9 mouse cellular contexts compared by ENCODE assay signal in the genomic region with DNA sequence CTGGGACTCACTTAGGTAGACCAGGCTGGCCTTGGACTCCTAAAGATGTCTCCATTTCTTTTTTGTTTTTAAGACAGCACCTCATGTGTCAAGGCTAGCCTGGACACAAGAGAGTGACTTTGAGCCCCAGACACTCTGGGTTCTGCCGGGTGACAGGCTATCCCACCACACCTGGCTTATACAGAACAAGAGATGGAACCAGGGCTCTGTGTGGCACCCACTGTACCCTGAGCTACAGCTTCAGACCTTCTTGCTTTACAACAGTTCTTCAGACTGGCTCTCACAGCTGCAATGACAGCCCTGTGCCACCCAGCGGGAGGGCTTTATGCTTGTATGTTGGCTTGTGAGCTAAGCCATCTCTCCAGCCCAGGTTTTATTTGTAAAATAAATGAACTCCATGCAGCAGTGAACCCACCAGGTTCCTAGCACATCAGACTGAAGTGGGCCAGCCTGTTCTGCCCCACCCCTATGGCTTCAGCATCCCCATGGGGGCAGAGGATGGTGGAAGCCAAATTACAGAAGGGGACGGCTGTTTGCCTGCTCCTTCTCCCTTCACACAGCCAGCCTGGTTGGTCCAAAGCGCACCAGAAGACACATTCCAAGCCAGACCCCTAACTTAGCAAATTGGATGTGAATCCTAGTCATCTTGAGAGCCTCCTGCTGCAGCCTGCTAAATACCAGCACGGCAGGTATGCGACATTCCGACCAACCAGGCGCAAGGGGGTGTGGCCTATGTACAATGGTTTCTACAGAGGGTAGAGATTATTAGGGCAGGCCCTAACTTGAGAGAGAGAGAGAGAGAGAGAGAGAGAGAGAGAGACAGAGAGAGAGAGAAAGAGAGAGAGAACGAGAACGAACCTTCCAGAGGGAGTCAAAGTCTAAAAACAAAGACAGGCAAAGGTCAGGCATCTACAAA. TPM values are rescaled to one million over a fixed set of nuclear protein-coding genes. Genes with fewer than 3 reads are reported as not detected.
DNase-seq lines count a peak whose midpoint lies in the region; ATAC-seq lines count a peak whose summit lies in the region.
"Had no signal": no experiment of that assay in that cellular context is flagged by ENCODE, and none has a peak within 500 bp of the region (broad histone marks: within the 10 kb centered on the region; RNA-seq: fewer than 3 reads in every experiment).

No protein-coding gene starts in this region.

- H3K9me3 ChIP-seq in kidney, embryonic 15.5 days (replicated peaks), result no peaks in the 10 kb centered on the region
- no peaks in the 10 kb centered on the region for H3K9me3 ChIP-seq in embryonic facial prominence, embryonic 13.5 days
- no peaks in the 10 kb centered on the region for H3K9me3 ChIP-seq in hindbrain, embryonic 15.5 days
- no peaks in the 10 kb centered on the region for H3K9me3 ChIP-seq in neural tube, embryonic 14.5 days (ENCODE audit: control insufficient read depth, low read length)
- H3K9me3 ChIP-seq: liver, embryonic 13.5 days had no signal

- no peak for ATAC-seq in kidney, embryonic 15.5 days (replicated peaks; ENCODE audit: low FRiP score)
- ATAC-seq in embryonic facial prominence, embryonic 13.5 days (ENCODE audit: insufficient number of reproducible peaks, insufficient read depth, low FRiP score, low TSS enrichment, low read depth), result no peak
- no peak for ATAC-seq in hindbrain, embryonic 15.5 days (ENCODE audit: low FRiP score, low read depth)
- no peak; the same call in 1 of the 2 replicates for ATAC-seq in neural tube, embryonic 14.5 days (ENCODE audit: low read depth)

- no peaks in the 10 kb centered on the region for H3K27me3 ChIP-seq in kidney, embryonic 15.5 days
- H3K27me3 ChIP-seq in embryonic facial prominence, embryonic 13.5 days, result no peaks in the 10 kb centered on the region
- no peaks in the 10 kb centered on the region for H3K27me3 ChIP-seq in hindbrain, embryonic 15.5 days
- no peaks in the 10 kb centered on the region for H3K27me3 ChIP-seq in neural tube, embryonic 14.5 days (ENCODE audit: control insufficient read depth, insufficient read depth, low read length)
- H3K27me3 ChIP-seq: liver, embryonic 13.5 days had no signal

- peak overlapping the region; percentile 29; the same call in 1 of the 2 replicates for H3K27ac ChIP-seq in kidney, embryonic 15.5 days
- H3K27ac ChIP-seq in embryonic facial prominence, embryonic 13.5 days, result peak overlapping the region; percentile 78
- H3K27ac ChIP-seq in hindbrain, embryonic 15.5 days (replicated peaks), result peak overlapping the region; percentile 79
- H3K27ac ChIP-seq in neural tube, embryonic 14.5 days (ENCODE audit: low read depth, low read length), result peak overlapping the region; percentile 78
- H3K27ac ChIP-seq: liver, embryonic 13.5 days had no signal

- peaks cover 91% of the 10 kb centered on the region for H3K36me3 ChIP-seq in kidney, embryonic 15.5 days
- H3K36me3 ChIP-seq in embryonic facial prominence, embryonic 13.5 days, result peaks cover 96% of the 10 kb centered on the region
- H3K36me3 ChIP-seq in hindbrain, embryonic 15.5 days, result peaks cover 63% of the 10 kb centered on the region
- H3K36me3 ChIP-seq in neural tube, embryonic 14.5 days (ENCODE audit: control insufficient read depth, insufficient read depth, low read length), result peaks cover 70% of the 10 kb centered on the region

- no peak overlapping the region for H3K4me2 ChIP-seq in kidney, embryonic 15.5 days
- H3K4me2 ChIP-seq in embryonic facial prominence, embryonic 13.5 days, result no peak overlapping the region
- H3K4me2 ChIP-seq in hindbrain, embryonic 15.5 days, result no peak overlapping the region
- H3K4me2 ChIP-seq in neural tube, embryonic 14.5 days (ENCODE audit: low read depth, low read length), result no peak overlapping the region
- H3K4me2 ChIP-seq: liver, embryonic 13.5 days had no signal

- WGBS in kidney, embryonic 15.5 days, result 56% methylated on average over 10 of the region's 10 CpGs
- WGBS in embryonic facial prominence, embryonic 13.5 days, result 49% methylated on average over 10 of the region's 10 CpGs
- WGBS in hindbrain, embryonic 15.5 days, result 41% methylated on average over 10 of the region's 10 CpGs
- 33% methylated on average over 10 of the region's 10 CpGs for WGBS in neural tube, embryonic 14.5 days

- no peak overlapping the region for H3K4me3 ChIP-seq in kidney, embryonic 15.5 days (replicated peaks)
- no peak overlapping the region for H3K4me3 ChIP-seq in embryonic facial prominence, embryonic 13.5 days
- no peak overlapping the region for H3K4me3 ChIP-seq in hindbrain, embryonic 15.5 days
- H3K4me3 ChIP-seq in neural tube, embryonic 14.5 days (ENCODE audit: low read depth, low read length), result no peak overlapping the region
- H3K4me3 ChIP-seq: liver, embryonic 13.5 days had no signal

- DNase-seq in kidney, postnatal 25 days, result no peak
- DNase-seq in spleen, postnatal 36 days (ENCODE audit: low spot score in 2 of 2), result no peak
- no peak for DNase-seq in cerebellum, adult 11-12 months
- DNase-seq in urinary bladder, postnatal 25 days (ENCODE audit: low spot score), result no peak

- no peak overlapping the region for H3K9ac ChIP-seq in kidney, embryonic 15.5 days
- peak overlapping the region; percentile 17; the same call in 1 of the 2 replicates for H3K9ac ChIP-seq in embryonic facial prominence, embryonic 13.5 days
- H3K9ac ChIP-seq in hindbrain, embryonic 15.5 days, result no peak overlapping the region
- 0 out of 2 replicates have a peak overlapping the region, but pooled peaks have one; percentile 25 for H3K9ac ChIP-seq in neural tube, embryonic 14.5 days (replicated peaks; ENCODE audit: low read depth, low read length)
- H3K9ac ChIP-seq: liver, embryonic 13.5 days had no signal

- H3K4me1 ChIP-seq in kidney, embryonic 15.5 days, result peaks cover 20% of the 10 kb centered on the region
- H3K4me1 ChIP-seq in embryonic facial prominence, embryonic 13.5 days, result peaks cover 44% of the 10 kb centered on the region
- H3K4me1 ChIP-seq in hindbrain, embryonic 15.5 days (replicated peaks), result peaks cover 38% of the 10 kb centered on the region
- peaks cover 7% of the 10 kb centered on the region for H3K4me1 ChIP-seq in neural tube, embryonic 14.5 days (ENCODE audit: control insufficient read depth, insufficient read depth, low read length)

RNA-seq across cellular contexts. Expression of a gene that starts 48.9 kb away (rescaled TPM):
- polyA plus RNA-seq in kidney, embryonic 15.5 days (2015; fragmentation: Nextera tagmentation; extraction: Ambion mirVana), result 21.6 and 28.1 TPM in 2 replicates
- polyA plus RNA-seq in embryonic facial prominence, embryonic 13.5 days (2015; fragmentation: Nextera tagmentation; extraction: Ambion mirVana), result 44.0 and 55.7 TPM in 2 replicates
- 32.7 and 33.8 TPM in 2 replicates for polyA plus RNA-seq in hindbrain, embryonic 15.5 days (2015; fragmentation: Nextera tagmentation; extraction: Ambion mirVana)
- polyA plus RNA-seq in neural tube, embryonic 14.5 days (2014; fragmentation: Nextera tagmentation; extraction: Ambion mirVana), result 36.4 and 39.9 TPM in 2 replicates

Comparison
In these comparisons a context has a peak if more than half of its experiments do, and no peak if none do; other contexts are left out.
1. H3K27ac ChIP-seq: peak in every context shown above with its lines; median percentile 79 in hindbrain, embryonic 15.5 days; 78 in embryonic facial prominence, embryonic 13.5 days; 78 in neural tube, embryonic 14.5 days; 29 in kidney, embryonic 15.5 days.
2. H3K9ac ChIP-seq: peak in embryonic facial prominence, embryonic 13.5 days (single experiment) and neural tube, embryonic 14.5 days (single experiment); none in kidney, embryonic 15.5 days (single experiment) and hindbrain, embryonic 15.5 days (single experiment).